Mouse (Mus musculus): Measurements from ENCODE around the gene Gm14391. TPM values are rescaled to one million over a fixed set of nuclear protein-coding genes. Genes with fewer than 3 reads are reported as not detected.
"Not testable (repeated sequence)": the region's sequence is repeated elsewhere in the genome, so short reads cannot be mapped to it uniquely, and the experiment has no call there.

The Gm14391 gene
- 5.6 TPM for polyA plus RNA-seq (2012; fragmentation: generic; extraction: Trizol)
- long read RNA-seq, experiment 1, transcript Gm14391-202 (4 exons, 965 nt) = major isoform, 5 of 8 reads
- long read RNA-seq, experiment 1, partial matches to known transcripts = 1 of 8 reads
- long read RNA-seq, experiment 1, other reads (novel, unspliced or antisense) = 2 of 8 reads
- long read RNA-seq, experiment 2, partial matches to known transcripts = 1 of 10 reads
- long read RNA-seq, experiment 2, other reads (novel, unspliced or antisense) = 2 of 10 reads

DNA sequence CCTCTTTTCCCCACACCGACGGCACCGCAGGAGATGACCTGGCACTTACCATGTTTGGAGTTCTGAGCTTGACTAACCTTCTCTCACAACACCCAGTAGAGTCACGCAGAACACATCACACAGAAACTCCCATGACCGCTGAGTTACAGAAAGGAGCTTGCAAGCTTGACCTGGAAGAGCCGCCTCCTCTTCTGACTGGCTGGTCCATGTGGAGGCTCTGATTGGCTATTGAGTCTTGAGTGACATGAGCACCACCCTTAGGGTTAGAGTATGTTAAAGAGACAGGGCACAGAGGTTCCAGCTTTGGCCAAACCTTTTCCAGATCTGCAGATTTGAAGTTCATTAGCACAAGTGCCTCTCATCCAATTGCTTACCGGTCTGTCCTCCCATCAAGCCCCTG is at the start of gene Gm14391:
Gene Gm14391 (minus strand): TSS at position 186 of the 400 bp plus-strand sequence.
- H3K79me2 ChIP-seq (ENCODE audit: control insufficient read depth, insufficient read depth); H3K79me3 ChIP-seq (ENCODE audit: low read depth); H3K27me3 ChIP-seq (ENCODE audit: control insufficient read depth, insufficient read depth, insufficient read length); H3K36me3 ChIP-seq (ENCODE audit: control insufficient read depth, insufficient read depth); H3K4me3 ChIP-seq (ENCODE audit: insufficient read depth, poor library complexity, severe bottlenecking); H3ac ChIP-seq (ENCODE audit: control insufficient read depth, insufficient read length, low read depth): not testable (repeated sequence)

DNA sequence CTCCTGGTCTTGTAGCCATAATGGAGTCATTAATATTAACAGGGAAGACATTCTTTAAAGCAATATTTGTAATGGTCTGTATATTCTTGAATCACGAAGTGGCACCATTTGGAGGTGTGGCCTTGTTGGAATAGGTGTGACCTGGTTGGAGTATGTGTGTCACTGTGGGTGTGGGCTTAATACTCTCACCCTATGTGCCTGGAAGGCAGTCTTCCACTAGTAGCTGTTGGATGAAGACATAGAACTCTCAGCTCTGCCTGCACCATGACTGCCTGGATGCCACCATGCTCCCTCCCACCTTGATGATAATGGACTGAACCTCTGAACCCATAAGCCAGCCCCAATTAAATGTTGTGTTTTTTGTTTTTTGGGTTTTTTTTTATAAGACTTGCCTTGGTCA is 27.7 kb downstream of the Gm14391 start:
- H3K36me3 ChIP-seq (ENCODE audit: control insufficient read depth, insufficient read depth); H3K79me3 ChIP-seq (ENCODE audit: low read depth); H3ac ChIP-seq (ENCODE audit: control insufficient read depth, insufficient read length, low read depth); H3K27me3 ChIP-seq (ENCODE audit: control insufficient read depth, insufficient read depth, insufficient read length); H3K79me2 ChIP-seq (ENCODE audit: control insufficient read depth, insufficient read depth); H3K4me3 ChIP-seq (ENCODE audit: insufficient read depth, poor library complexity, severe bottlenecking): not testable (repeated sequence)

GRCm38 (mm10) chr2:175176312-175176711 is 30.4 kb downstream of the Gm14391 start:
- Histone ChIP-seq H3K4me3 (ENCODE audit: insufficient read depth, poor library complexity, severe bottlenecking) (no peak overlapping the region), H3K79me3 (ENCODE audit: low read depth) (no peaks in the 10 kb centered on the region), H3K27me3 (ENCODE audit: control insufficient read depth, insufficient read depth, insufficient read length) (no peaks in the 10 kb centered on the region), H3K79me2 (ENCODE audit: control insufficient read depth, insufficient read depth) (no peaks in the 10 kb centered on the region), H3ac (ENCODE audit: control insufficient read depth, insufficient read length, low read depth) (no peak overlapping the region), H3K36me3 (ENCODE audit: control insufficient read depth, insufficient read depth) (no peaks in the 10 kb centered on the region)
- TF ChIP-seq MAX (IDR thresholded peaks at IDR 0.05) = no peak
- TF ChIP-seq MYOG (IDR thresholded peaks at IDR 0.05; ENCODE audit: control insufficient read depth, extremely low read depth, insufficient read length) = no peak
- no peak for TF ChIP-seq CTCF (IDR thresholded peaks at IDR 0.05; ENCODE audit: control insufficient read depth, insufficient read depth, insufficient read length)
- no peak for TF ChIP-seq USF1 (IDR thresholded peaks at IDR 0.05; ENCODE audit: low read depth)
- no peak for TF ChIP-seq MYOD1 (IDR thresholded peaks at IDR 0.05; ENCODE audit: control insufficient read depth, insufficient read length, low read depth)

- peak within 1 kb of the TSS; percentile 21 for H3K4me3 ChIP-seq (ENCODE audit: insufficient read depth, poor library complexity, severe bottlenecking)
- H3K79me2 ChIP-seq (ENCODE audit: control insufficient read depth, insufficient read depth); H3K79me3 ChIP-seq (ENCODE audit: low read depth); H3K27me3 ChIP-seq (ENCODE audit: control insufficient read depth, insufficient read depth, insufficient read length); H3K36me3 ChIP-seq (ENCODE audit: control insufficient read depth, insufficient read depth); H3ac ChIP-seq (ENCODE audit: control insufficient read depth, insufficient read length, low read depth): not testable (repeated sequence)
Observed at GRCm38 (mm10) chr2:175175401-175176180, 31.1 kb downstream of the Gm14391 start, which contains the start of gene Gm14443. Gene Gm14443 (minus strand): TSS chr2:175175871.

GRCm38 (mm10) chr2:175174058-175174457 is 32.7 kb downstream of the Gm14391 start:
- H3ac ChIP-seq (ENCODE audit: control insufficient read depth, insufficient read length, low read depth); H3K27me3 ChIP-seq (ENCODE audit: control insufficient read depth, insufficient read depth, insufficient read length); H3K79me2 ChIP-seq (ENCODE audit: control insufficient read depth, insufficient read depth); H3K79me3 ChIP-seq (ENCODE audit: low read depth); H3K4me3 ChIP-seq (ENCODE audit: insufficient read depth, poor library complexity, severe bottlenecking); H3K36me3 ChIP-seq (ENCODE audit: control insufficient read depth, insufficient read depth): not testable (repeated sequence)

DNA sequence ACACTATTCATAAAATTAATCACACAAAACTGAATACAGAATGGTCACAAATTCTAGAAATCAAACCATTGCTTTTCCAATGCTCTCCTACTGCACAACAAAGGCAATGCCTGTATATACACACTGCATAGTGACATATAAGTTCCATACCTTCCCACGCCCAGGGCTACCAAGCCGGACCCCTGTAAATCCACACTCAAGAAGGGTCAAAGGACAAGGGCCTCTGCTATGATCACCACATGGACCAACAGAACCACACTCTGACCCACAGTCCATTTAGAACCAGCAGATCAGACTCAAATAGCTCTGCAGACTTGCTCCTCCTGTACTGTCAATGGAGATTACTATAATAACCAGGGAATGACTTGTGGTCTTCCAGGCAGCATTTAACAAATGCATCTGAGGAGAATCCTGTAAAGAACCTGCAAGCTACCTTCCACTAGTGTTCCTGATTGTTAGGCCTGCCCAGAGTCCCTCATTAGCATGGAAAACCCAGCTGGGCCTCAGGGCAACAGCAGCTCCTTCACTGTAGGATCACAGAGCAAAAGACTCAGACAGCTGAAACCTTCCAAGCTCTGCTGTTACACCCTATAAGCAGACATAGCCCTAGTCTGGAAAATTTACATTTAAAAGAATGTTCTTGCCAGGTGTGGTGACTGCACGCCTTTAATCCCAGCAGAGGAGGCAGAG is 33.7 kb downstream of the Gm14391 start:
- H3K36me3 ChIP-seq (ENCODE audit: control insufficient read depth, insufficient read depth); H3K79me3 ChIP-seq (ENCODE audit: low read depth); H3ac ChIP-seq (ENCODE audit: control insufficient read depth, insufficient read length, low read depth); H3K4me3 ChIP-seq (ENCODE audit: insufficient read depth, poor library complexity, severe bottlenecking); H3K79me2 ChIP-seq (ENCODE audit: control insufficient read depth, insufficient read depth); H3K27me3 ChIP-seq (ENCODE audit: control insufficient read depth, insufficient read depth, insufficient read length): not testable (repeated sequence)

DNA sequence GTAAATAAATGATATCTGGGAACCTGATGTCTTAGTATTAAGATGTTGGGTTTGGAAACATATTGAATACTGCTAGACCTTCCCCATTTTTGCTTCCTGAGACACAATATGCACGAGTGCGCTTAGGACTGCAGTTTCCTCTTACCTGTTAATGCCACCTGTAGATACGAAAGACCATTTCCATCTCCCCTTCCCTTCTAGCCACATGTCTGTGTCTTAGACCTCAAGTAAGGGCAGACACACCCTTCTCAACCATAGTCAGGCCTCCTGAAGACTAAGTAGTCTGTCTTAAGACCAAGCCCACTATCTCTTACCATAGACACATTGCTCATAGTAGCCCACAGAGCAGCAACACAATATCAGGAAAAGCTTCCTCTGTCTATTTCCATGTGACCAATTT is 34.6 kb downstream of the Gm14391 start:
- no peaks in the 10 kb centered on the region for H3K27me3 ChIP-seq (ENCODE audit: control insufficient read depth, insufficient read depth, insufficient read length)
- no peaks in the 10 kb centered on the region for H3K79me3 ChIP-seq (ENCODE audit: low read depth)
- no peaks in the 10 kb centered on the region for H3K36me3 ChIP-seq (ENCODE audit: control insufficient read depth, insufficient read depth)
- H3K79me2 ChIP-seq (ENCODE audit: control insufficient read depth, insufficient read depth) = no peaks in the 10 kb centered on the region
- no peak overlapping the region for H3K4me3 ChIP-seq (ENCODE audit: insufficient read depth, poor library complexity, severe bottlenecking)
- H3ac ChIP-seq (ENCODE audit: control insufficient read depth, insufficient read length, low read depth) = no peak overlapping the region
- no peak for TF ChIP-seq USF1 (IDR thresholded peaks at IDR 0.05; ENCODE audit: low read depth)

DNA sequence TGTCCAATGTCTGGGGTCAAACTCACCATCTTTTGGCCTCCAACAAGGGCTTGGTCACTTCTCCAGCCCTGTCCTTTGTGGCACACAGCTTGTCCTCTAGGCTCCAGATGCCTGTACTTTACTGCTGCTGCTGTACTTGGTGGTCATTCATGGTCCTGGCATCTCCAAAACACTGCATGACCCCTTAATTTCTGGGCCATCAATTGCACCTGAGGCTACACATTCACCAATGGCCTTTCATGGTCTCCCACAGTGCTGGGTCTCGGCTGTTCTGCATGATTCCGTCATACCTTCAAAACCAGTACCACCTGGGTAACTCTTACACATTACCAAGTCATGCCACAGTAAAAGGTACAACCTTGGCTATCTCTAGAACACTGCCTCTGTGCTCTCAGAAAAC is 39.8 kb downstream of the Gm14391 start:
- not testable (repeated sequence) for H3K4me3 ChIP-seq (ENCODE audit: insufficient read depth, poor library complexity, severe bottlenecking); H3K79me3 ChIP-seq (ENCODE audit: low read depth); H3K27me3 ChIP-seq (ENCODE audit: control insufficient read depth, insufficient read depth, insufficient read length); H3K79me2 ChIP-seq (ENCODE audit: control insufficient read depth, insufficient read depth); H3ac ChIP-seq (ENCODE audit: control insufficient read depth, insufficient read length, low read depth); H3K36me3 ChIP-seq (ENCODE audit: control insufficient read depth, insufficient read depth)

DNA sequence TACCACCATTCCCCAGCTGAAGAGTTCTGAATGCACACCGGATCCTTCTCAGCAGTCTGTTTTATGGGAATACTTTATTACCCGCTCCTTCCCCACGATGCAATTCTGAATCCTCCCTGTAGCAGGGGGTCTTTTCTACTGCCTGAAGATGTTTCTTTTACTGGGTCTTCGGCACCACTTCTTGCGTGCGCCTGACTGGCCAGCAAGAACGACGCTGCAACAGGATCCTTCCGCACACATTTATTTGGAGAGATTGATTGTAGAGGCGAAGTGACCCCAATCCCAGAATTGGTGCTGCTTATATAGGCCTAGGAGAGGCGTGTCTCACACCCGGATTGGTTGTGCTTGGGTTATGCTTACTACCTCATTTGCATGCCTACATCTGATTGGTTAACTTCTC is 41.6 kb downstream of the Gm14391 start:
- not testable (repeated sequence) for H3K36me3 ChIP-seq (ENCODE audit: control insufficient read depth, insufficient read depth); H3ac ChIP-seq (ENCODE audit: control insufficient read depth, insufficient read length, low read depth); H3K79me3 ChIP-seq (ENCODE audit: low read depth); H3K4me3 ChIP-seq (ENCODE audit: insufficient read depth, poor library complexity, severe bottlenecking); H3K79me2 ChIP-seq (ENCODE audit: control insufficient read depth, insufficient read depth); H3K27me3 ChIP-seq (ENCODE audit: control insufficient read depth, insufficient read depth, insufficient read length)

DNA sequence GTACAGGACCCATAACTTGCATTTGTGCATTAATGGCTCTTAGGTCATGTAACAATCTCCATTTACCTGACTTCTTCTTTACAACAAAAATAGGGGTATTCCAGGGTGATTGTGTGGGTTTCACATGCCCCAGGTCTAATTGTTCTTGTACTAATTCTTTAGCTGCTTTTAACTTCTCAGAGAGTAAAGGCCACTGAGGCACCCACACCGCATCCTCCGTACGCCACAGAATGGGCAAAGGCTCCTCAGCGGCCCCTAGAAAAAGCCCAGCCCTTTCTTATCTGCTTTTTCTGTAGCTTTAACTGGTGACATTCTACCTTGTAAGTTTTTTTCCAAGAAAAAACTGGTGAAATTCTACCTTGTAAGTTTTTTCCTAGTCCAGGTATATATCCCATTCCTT is 45.3 kb downstream of the Gm14391 start:
- H3K27me3 ChIP-seq (ENCODE audit: control insufficient read depth, insufficient read depth, insufficient read length); H3K36me3 ChIP-seq (ENCODE audit: control insufficient read depth, insufficient read depth); H3K4me3 ChIP-seq (ENCODE audit: insufficient read depth, poor library complexity, severe bottlenecking); H3K79me3 ChIP-seq (ENCODE audit: low read depth); H3K79me2 ChIP-seq (ENCODE audit: control insufficient read depth, insufficient read depth); H3ac ChIP-seq (ENCODE audit: control insufficient read depth, insufficient read length, low read depth): not testable (repeated sequence)
